Mouse (Mus musculus) spleen, adult 2 months (tissue): Measurements from ENCODE around the gene Trim65.

Experiments
- CTCF ChIP-seq: fragments of 200-500 bp; IDR thresholded peaks from 2 replicates; pipeline ENCODE4 v1.5.1; 2011; ENCODE audit warnings: mild to moderate bottlenecking, inconsistent platforms; ENCODE audit not compliant: insufficient read depth, insufficient read length, insufficient replicate concordance; ENCODE audit errors: extremely low read depth
- POLR2A ChIP-seq: fragments of 200-500 bp; IDR thresholded peaks from 2 replicates; pipeline ENCODE4 v1.6.1; 2011; ENCODE audit warnings: low read depth, low read length, inconsistent platforms

DNA sequence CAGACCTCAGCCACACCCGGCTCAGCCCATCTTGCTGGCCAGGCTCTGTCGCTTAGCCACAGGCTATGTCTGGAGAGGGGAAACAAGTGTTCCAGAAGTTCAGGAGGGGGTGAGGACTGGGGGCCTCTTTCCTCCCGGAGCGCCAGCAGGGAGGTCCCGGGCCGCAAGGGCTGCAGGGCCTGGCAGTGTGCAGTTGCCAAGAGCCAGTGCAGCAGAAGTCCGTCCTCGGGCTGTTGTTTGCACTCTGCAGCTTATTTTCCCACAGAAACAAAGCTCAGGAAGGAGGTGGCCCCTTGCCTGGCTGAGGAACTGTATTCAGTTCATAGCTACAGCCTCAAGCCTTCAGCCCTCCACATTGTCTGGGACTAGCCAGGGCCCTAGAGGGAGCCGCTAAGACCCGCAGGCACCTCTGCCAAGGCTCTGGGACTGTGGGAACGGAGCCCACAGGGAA, 29.0 kb downstream of the Trim65 start:
- TF ChIP-seq CTCF: no peak
- TF ChIP-seq POLR2A: no peak
